Mouse (Mus musculus) megakaryocyte, embryonic 14.5 days (primary cell): ENCODE measurements around the gene Tmem233. TPM values are rescaled to one million over a fixed set of nuclear protein-coding genes. Genes with fewer than 3 reads are reported as not detected.

ENCODE experiments used
- H3K27me3 ChIP-seq: replicated peaks from 2 replicates; pipeline ENCODE3; 2012; ENCODE audit warnings: inconsistent platforms
- H3K36me3 ChIP-seq: replicated peaks from 2 replicates; pipeline ENCODE3; 2012; ENCODE audit warnings: low read length, inconsistent platforms, mixed read lengths
- H3K4me1 ChIP-seq: 2 replicates; pipeline ENCODE4 v1.6.1; 2012; ENCODE audit warnings: inconsistent platforms
- H3K4me3 ChIP-seq: replicated peaks from 2 replicates; pipeline ENCODE3; 2012; ENCODE audit warnings: moderate library complexity, mild to moderate bottlenecking, inconsistent platforms
- H3K9me3 ChIP-seq: 2 replicates; pipeline ENCODE4 v1.6.1; 2012; ENCODE audit warnings: inconsistent platforms
- FLI1 ChIP-seq: IDR thresholded peaks from 2 replicates; pipeline ENCODE4 v1.6.1; 2012; ENCODE audit warnings: low read length, inconsistent platforms, mixed read lengths
- GATA1 ChIP-seq: IDR thresholded peaks from 3 replicates; pipeline ENCODE4 v1.6.1; 2012; ENCODE audit warnings: mixed read lengths, low read length, inconsistent platforms, borderline replicate concordance
- polyA plus RNA-seq: library from polyadenylated mRNA; stranded (reverse); fragments of >175 nt; gene quantifications from 2 replicates; pipeline ENCODE4 v1.2.3, GENCODE M21; 2012; ENCODE audit warnings: low replicate concordance; ENCODE audit not compliant: insufficient read depth

Tmem233 gene
- polyA plus RNA-seq, 1 experiment, result not detected

DNA sequence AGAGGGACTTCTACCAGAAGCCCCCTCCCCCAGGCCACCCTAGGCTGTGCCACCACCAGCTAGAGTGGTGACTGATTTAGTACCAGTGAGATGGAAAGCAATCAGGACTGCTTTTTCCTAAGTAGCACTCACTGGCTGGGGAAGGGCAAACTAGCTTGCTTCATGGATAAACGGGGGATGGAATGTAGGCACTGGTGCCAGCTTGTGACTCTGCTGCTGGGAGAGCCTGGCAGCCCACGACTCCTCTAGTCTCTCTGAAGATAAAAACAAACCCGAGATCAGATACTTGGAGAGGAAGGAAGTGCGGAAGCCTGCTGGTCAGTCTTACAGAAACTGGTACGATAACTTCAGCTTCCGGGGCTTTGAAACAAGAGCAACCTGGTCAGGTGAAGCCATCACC lies 2.3 kb downstream of the Tmem233 start:
- H3K4me3 ChIP-seq, result no peak overlapping the region
- no peaks in the 10 kb centered on the region; the same call in 1 of the 2 replicates for H3K4me1 ChIP-seq
- H3K36me3 ChIP-seq, result no peaks in the 10 kb centered on the region
- no peak for TF ChIP-seq FLI1
- TF ChIP-seq GATA1, result no peak
- H3K9me3 ChIP-seq, result no peaks in the 10 kb centered on the region
- H3K27me3 ChIP-seq, result peaks cover 25% of the 10 kb centered on the region

DNA sequence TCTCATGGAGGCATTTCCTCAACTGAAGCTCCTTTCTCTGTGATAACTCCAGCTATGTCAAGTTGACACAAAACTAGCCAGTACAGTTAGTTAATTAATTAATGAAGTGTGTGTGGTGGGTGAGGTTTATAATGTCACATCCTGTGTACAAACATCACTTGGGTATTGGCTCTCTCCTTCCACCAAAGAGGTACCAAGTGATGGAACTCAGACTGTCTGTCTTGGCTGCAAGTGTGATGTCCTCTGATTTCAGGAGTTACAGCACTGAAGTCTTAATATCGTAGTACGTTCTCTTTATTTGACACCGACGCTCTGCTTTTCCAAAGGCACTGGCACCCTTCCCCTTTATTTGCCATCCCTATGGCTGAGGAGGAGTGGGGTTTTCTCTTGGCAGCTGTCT lies 13.4 kb downstream of the Tmem233 start:
- H3K4me1 ChIP-seq, result peaks cover 14% of the 10 kb centered on the region
- peaks cover 5% of the 10 kb centered on the region for H3K27me3 ChIP-seq
- H3K4me3 ChIP-seq, result no peak overlapping the region
- TF ChIP-seq FLI1, result no peak
- TF ChIP-seq GATA1, result no peak
- H3K9me3 ChIP-seq, result peaks cover 9% of the 10 kb centered on the region
- H3K36me3 ChIP-seq, result no peaks in the 10 kb centered on the region

DNA sequence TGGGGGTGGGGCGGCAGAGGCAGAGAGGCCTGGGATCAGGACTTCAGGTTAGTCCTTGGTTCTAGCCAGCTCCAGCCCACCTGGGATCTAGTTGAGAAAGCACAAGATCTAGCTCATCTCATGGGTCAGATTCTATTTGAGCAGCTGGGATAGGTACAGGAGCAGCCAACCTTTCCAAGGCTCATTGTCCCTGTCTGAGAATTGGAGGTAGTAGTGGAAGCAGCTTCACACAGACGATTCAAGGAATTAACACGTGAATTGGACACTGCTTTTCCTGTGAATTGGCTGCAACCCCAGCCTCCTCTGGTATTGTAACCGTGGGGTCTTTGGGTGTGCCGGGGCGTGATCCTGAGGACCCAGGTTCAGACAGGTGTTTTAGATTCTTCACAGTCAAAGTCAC lies 30.2 kb downstream of the Tmem233 start:
- no peaks in the 10 kb centered on the region for H3K36me3 ChIP-seq
- H3K27me3 ChIP-seq, result peaks cover 16% of the 10 kb centered on the region
- peaks cover 23% of the 10 kb centered on the region for H3K4me1 ChIP-seq
- no peak overlapping the region for H3K4me3 ChIP-seq
- H3K9me3 ChIP-seq, result peaks cover 2% of the 10 kb centered on the region
- TF ChIP-seq FLI1, result no peak
- TF ChIP-seq GATA1, result no peak

DNA sequence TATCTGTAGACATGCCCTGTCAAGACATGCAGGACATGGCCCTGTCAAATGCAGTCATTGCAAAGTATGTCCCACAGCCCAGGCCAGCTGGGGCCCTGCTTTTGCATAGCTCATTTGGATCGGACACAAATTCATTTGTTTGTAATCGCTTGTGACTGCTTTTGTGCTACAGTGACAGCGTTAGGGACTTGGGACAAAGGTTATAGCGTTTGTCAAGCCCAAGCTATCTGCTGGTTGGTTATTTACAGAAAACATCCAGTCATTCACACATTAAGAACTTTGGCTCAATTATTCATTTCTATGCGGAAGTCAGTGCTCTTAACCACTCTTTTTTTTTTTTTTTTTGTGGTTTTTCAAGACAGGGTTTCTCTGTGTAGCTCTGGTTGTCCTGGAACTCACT lies 30.9 kb downstream of the Tmem233 start:
- Histone ChIP-seq H3K4me1 (peaks cover 23% of the 10 kb centered on the region), H3K9me3 (no peaks in the 10 kb centered on the region), H3K27me3 (peaks cover 14% of the 10 kb centered on the region), H3K4me3 (no peak overlapping the region), H3K36me3 (no peaks in the 10 kb centered on the region)
- TF ChIP-seq GATA1 (no peak), FLI1 (no peak)

DNA sequence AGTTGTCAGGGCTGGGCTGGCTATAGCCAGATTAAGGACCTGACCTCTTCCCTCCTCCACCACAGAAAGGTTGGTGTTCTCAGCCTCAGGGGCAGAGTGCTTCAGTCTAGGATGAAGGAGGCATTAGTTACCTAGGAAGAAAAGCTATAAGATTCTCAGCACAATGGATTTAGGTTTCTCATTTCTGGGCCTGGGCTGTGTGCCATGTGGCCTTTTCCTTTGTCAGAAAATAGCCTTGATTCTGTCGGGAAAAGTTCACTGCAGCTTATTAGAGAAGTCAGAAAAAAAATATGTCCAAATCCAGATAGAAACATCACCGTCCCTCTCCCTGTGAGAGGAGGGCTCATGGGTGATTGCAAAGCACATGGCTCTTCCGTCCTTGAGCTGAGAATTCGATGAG lies 33.2 kb downstream of the Tmem233 start:
- 0 out of 2 replicates have a peak, but pooled peaks cover 2% of the 10 kb centered on the region for H3K9me3 ChIP-seq
- H3K36me3 ChIP-seq, result no peaks in the 10 kb centered on the region
- H3K4me3 ChIP-seq, result no peak overlapping the region
- TF ChIP-seq FLI1 (no peak), GATA1 (no peak)
- peaks cover 23% of the 10 kb centered on the region for H3K4me1 ChIP-seq
- H3K27me3 ChIP-seq, result peaks cover 11% of the 10 kb centered on the region

DNA sequence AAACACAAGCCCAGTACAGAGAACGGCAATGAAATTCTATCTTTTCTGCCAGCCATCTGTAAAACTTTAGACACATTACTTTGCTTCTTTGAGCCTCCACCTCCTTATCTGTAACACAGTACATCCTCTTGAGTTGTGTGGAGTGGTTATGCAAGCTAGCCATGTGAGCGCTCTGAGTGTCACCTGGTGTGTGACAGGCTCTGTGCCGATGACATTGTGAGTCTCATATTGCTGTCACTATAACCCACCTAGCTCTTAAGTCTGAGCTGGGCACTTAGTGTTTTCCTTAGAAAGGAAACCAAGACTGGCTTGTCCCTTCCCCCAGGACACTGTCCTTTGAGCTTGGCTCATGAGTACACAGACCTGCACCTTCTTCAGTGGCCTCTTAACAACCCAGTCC lies 34.7 kb downstream of the Tmem233 start:
- Histone ChIP-seq H3K27me3 (peaks cover 6% of the 10 kb centered on the region), H3K4me3 (no peak overlapping the region), H3K4me1 (peaks cover 23% of the 10 kb centered on the region), H3K9me3 (0 out of 2 replicates have a peak, but pooled peaks cover 5% of the 10 kb centered on the region), H3K36me3 (no peaks in the 10 kb centered on the region)
- no peak for TF ChIP-seq GATA1
- TF ChIP-seq FLI1, result no peak

DNA sequence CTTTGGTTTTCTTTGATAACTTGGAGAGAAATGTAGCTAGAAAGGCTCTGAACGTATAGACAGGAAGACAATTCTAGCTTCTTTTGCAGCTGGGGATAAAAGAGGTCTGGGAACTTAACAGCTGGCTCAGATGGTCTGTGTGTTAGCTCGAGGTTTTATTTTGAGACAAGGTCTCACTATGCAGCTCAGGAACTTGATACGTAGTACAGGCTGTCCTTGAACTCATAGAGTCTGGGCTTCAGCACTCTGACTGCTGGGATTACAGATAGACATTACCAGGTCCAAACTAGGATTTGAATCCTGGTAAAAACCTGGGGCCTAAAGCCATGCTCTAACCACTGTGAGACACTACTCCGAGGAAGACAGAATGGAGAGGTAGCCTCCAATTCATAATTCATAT lies 36.8 kb downstream of the Tmem233 start:
- TF ChIP-seq GATA1 (no peak), FLI1 (no peak)

DNA sequence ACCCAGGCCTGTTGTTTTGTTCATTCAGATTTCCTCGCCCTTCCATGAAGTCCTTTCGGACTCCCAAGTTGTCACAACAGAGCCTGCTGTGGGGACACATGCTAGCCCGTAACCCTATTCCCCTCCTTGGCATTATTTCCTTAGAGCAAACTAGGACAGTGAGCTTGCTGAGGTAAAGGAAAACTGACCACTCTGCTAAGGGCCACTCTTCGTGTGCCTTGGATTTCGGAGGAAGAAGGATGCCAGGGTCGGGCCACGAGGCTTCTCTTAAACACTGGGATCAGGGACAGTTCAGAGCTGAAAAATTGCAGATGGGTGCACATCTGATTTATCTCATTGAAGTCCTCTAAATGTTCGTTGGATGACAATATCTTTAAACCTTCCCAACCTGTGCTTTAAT lies 37.5 kb downstream of the Tmem233 start:
- Histone ChIP-seq H3K27me3 (peaks cover 7% of the 10 kb centered on the region), H3K4me3 (no peak overlapping the region), H3K4me1 (peaks cover 18% of the 10 kb centered on the region), H3K36me3 (no peaks in the 10 kb centered on the region), H3K9me3 (0 out of 2 replicates have a peak, but pooled peaks cover 6% of the 10 kb centered on the region)
- TF ChIP-seq FLI1 (no peak), GATA1 (no peak)

More for the DNA sequence above, 36.8 kb downstream of the Tmem233 start:
- Histone ChIP-seq H3K9me3 (0 out of 2 replicates have a peak, but pooled peaks cover 5% of the 10 kb centered on the region), H3K27me3 (peaks cover 3% of the 10 kb centered on the region), H3K4me3 (no peak overlapping the region), H3K36me3 (no peaks in the 10 kb centered on the region), H3K4me1 (peaks cover 18% of the 10 kb centered on the region)

DNA sequence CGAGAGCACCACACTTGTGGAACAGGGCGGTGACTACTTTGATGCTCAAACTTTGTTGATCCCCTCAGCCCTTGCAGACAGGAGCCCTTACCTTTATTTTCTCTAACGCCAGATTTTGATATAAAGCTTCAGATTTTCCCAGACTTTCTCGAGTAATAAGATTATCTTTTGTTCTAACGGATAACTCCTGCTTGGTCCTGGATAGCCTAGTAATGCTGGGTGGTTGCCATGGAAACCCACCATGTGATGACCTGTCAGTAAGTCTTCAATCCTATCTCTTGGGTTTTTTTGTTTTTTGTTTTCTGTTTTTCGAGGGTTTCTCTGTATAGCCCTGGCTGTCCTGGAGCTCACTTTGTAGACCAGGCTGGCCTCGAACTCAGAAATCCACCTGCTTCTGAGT lies 40.8 kb downstream of the Tmem233 start:
- Histone ChIP-seq H3K27me3 (peaks cover 22% of the 10 kb centered on the region), H3K9me3 (peaks cover 12% of the 10 kb centered on the region), H3K36me3 (no peaks in the 10 kb centered on the region), H3K4me1 (peaks cover 4% of the 10 kb centered on the region; the same call in 1 of the 2 replicates), H3K4me3 (no peak overlapping the region)
- no peak for TF ChIP-seq GATA1
- no peak for TF ChIP-seq FLI1

DNA sequence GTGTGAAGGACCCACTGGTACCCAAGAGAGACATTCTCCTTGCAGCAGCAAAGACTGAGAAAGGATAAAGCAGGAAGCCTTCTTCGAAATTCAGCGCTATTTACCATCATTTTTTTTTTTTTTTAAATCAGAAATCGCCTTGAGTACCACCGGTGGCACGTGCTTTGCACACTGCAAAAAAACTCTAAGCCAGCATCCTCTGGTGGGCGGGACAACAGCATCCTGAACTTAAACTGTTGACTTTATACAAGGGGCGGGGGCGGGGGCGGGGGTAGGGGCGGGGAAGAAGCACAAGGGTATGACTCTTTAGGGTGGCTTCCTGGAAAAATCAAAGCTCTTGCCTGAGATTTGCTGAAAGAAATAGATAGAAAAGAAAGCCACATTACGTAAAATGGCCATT lies 43.3 kb downstream of the Tmem233 start:
- TF ChIP-seq GATA1, result no peak
- TF ChIP-seq FLI1, result no peak
- Histone ChIP-seq H3K4me1 (peaks cover 4% of the 10 kb centered on the region; the same call in 1 of the 2 replicates), H3K36me3 (no peaks in the 10 kb centered on the region), H3K9me3 (peaks cover 32% of the 10 kb centered on the region), H3K27me3 (peaks cover 42% of the 10 kb centered on the region), H3K4me3 (no peak overlapping the region)

DNA sequence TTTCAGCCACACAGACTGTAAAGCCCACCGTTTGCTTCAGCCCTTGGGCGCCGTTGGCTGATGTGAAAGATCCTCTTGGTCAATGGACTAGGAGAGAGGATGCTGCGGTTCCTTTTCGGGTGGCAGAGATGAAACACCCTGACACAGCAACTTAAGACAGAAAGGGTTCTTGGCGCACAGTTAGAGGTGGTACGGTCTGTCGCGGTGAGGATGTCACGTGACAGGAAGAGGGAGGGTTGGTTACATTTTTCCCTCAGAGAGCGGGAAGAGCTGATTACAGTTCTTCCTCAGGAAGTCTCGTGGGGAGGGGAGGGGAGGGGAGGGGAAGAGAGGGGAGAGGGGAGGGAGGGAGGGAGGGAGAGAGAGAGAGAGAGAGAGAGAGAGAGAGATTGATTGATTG lies 45.3 kb downstream of the Tmem233 start:
- Histone ChIP-seq H3K36me3 (no peaks in the 10 kb centered on the region), H3K4me1 (peaks cover 4% of the 10 kb centered on the region; the same call in 1 of the 2 replicates), H3K9me3 (peaks cover 35% of the 10 kb centered on the region), H3K27me3 (peaks cover 49% of the 10 kb centered on the region), H3K4me3 (peak overlapping the region; percentile 23)
- TF ChIP-seq FLI1, result no peak
- TF ChIP-seq GATA1, result no peak
